Mouse (Mus musculus): Measurements from ENCODE around the gene Zfp583.

- TF ChIP-seq POLR2A (IDR thresholded peaks at IDR 0.05; ENCODE audit: low read depth, low read length), result no peak
- TF ChIP-seq CTCF (IDR thresholded peaks at IDR 0.05; ENCODE audit: extremely low read depth, insufficient read length, insufficient replicate concordance, low read depth, low read length), result no peak
Observed at GRCm38 (mm10) chr7:6360477-6361060, 29.5 kb upstream of the Zfp583 start.
